Mouse (Mus musculus) central nervous system, embryonic 18 days (tissue): Measurements from ENCODE around the gene Marf1. TPM values are rescaled to one million over a fixed set of nuclear protein-coding genes. Genes with fewer than 3 reads are reported as not detected.

Source experiments
- polyA plus RNA-seq: library from polyadenylated mRNA; depleted of rRNA; stranded (reverse); fragments of >200 nt; gene quantifications from 2 replicates; pipeline ENCODE4 v1.2.3, GENCODE M21; 2012; rRNA removed

Gene Marf1
- polyA plus RNA-seq = 17.9 and 18.1 TPM in 2 replicates

DNA sequence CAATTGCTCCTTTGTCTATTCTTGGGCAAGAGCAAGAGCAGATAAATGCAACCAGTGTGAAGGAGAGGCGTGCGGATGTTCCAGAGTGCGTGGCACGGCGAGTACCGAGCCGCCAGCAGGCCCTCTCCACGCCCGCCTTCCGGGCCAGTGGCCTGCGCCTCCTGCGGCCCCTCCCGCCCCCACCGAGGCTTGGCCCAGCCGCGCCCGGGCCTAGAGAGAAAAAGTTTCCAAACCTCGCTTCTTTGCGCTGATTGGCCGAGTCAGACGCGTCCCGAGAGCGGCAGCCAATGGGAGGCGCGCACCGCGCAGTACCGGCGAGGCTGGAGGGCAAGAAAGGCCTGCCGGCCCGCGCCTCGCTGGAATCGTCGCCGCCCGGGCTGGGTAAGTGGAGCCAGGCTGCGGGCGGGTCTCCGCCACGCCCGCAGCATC is at the start of gene Marf1, which contains the start of gene Nde1:
TSS of gene Marf1 (minus strand) at position 364 of the 429 bp plus-strand sequence.
TSS of gene Nde1 (plus strand) at position 288 of the 429 bp plus-strand sequence.

Other genes starting within 250 kb of the Marf1 start
- gene 2900011O08Rik, start 176.7 kb downstream of the Marf1 start, polyA plus RNA-seq = 192 and 199 TPM in 2 replicates
- gene Ifitm7, start 176.5 kb downstream of the Marf1 start, polyA plus RNA-seq = 1.0 and 1.3 TPM in 2 replicates
- 20.1 and 20.3 TPM in 2 replicates for gene Nde1, start 76 bp downstream of the Marf1 start, polyA plus RNA-seq
- gene Myh11, start 128.0 kb upstream of the Marf1 start, polyA plus RNA-seq = 0.87 and 1.2 TPM in 2 replicates
- gene Fopnl, start 154.1 kb upstream of the Marf1 start, polyA plus RNA-seq = 88.5 and 94.8 TPM in 2 replicates
- gene Abcc1, start 198.2 kb upstream of the Marf1 start, polyA plus RNA-seq = 12.5 and 13.7 TPM in 2 replicates